Mouse (Mus musculus) MEL (cell line): Measurements from ENCODE around the gene Tlk1. TPM values are rescaled to one million over a fixed set of nuclear protein-coding genes. Genes with fewer than 3 reads are reported as not detected.
A peak's percentile ranks its signal among the peaks of the same experiment; 100 is the strongest.

ENCODE experiments used
- DNase-seq: peaks from one replicate; pipeline ENCODE4 v3.0.0; 2011; ENCODE audit warnings: low read depth, low spot score
- H3K27ac ChIP-seq: 2 replicates; pipeline ENCODE4 v1.5.1; 2012; ENCODE audit warnings: low read depth, mild to moderate bottlenecking, control low read depth, low read length, moderate library complexity; ENCODE audit not compliant: control insufficient read depth
- H3K27me3 ChIP-seq, 2 experiments: fragments of 150-350 bp in 1 of 2; sonication (generic) in 1 of 2; 2 replicates each; pipeline ENCODE4 v1.6.1; 2012; ENCODE audit warnings: low read length in 2 of 2, mild to moderate bottlenecking in 2 of 2, improper control_type of control experiment in 1 of 2, moderate library complexity in 1 of 2; ENCODE audit not compliant: insufficient read depth in 2 of 2, control insufficient read depth in 1 of 2
- H3K36me3 ChIP-seq, 2 experiments: 2 replicates each; pipeline ENCODE4 v1.6.1; 2012 to 2014; ENCODE audit warnings: low read length in 2 of 2, improper control_type of control experiment in 1 of 2, inconsistent platforms in 1 of 2, mild to moderate bottlenecking in 1 of 2; ENCODE audit not compliant: insufficient read depth in 2 of 2, control insufficient read depth in 1 of 2
- H3K4me1 ChIP-seq, 2 experiments: fragments of 150-350 bp in 1 of 2; sonication (generic) in 1 of 2; 2 replicates each; pipeline ENCODE4 v1.6.1; 2012; ENCODE audit warnings: low read length in 2 of 2, improper control_type of control experiment in 1 of 2, mild to moderate bottlenecking in 1 of 2; ENCODE audit not compliant: insufficient read depth in 2 of 2, control insufficient read depth in 1 of 2
- H3K4me3 ChIP-seq, 2 experiments: fragments of 150-350 bp in 1 of 2; sonication (generic) in 1 of 2; 2 replicates each; pipeline ENCODE4 v1.5.1; 2012; ENCODE audit warnings: low read depth in 2 of 2, low read length in 2 of 2, mild to moderate bottlenecking in 2 of 2, moderate library complexity in 2 of 2, control low read depth in 1 of 2, improper control_type of control experiment in 1 of 2; ENCODE audit not compliant: control insufficient read depth in 1 of 2, insufficient read depth in 1 of 2
- H3K79me2 ChIP-seq: 2 replicates; pipeline ENCODE4 v1.6.1; 2012; ENCODE audit warnings: mild to moderate bottlenecking, low read length, moderate library complexity; ENCODE audit not compliant: control insufficient read depth, poor library complexity, insufficient read depth
- H3K9ac ChIP-seq: 2 replicates; pipeline ENCODE4 v1.6.1; 2012; ENCODE audit warnings: low read depth, mild to moderate bottlenecking, control low read depth, low read length, moderate library complexity; ENCODE audit not compliant: control insufficient read depth, poor library complexity, severe bottlenecking
- H3K9me3 ChIP-seq: fragments of 150-350 bp; sonication (generic); replicated peaks from 2 replicates; pipeline ENCODE4 v1.6.1; 2012; ENCODE audit warnings: mild to moderate bottlenecking, low read length, improper control_type of control experiment, moderate library complexity; ENCODE audit not compliant: insufficient read depth
- CHD2 ChIP-seq: IDR thresholded peaks from 2 replicates; pipeline ENCODE4 v1.6.1; 2011; ENCODE audit warnings: low read length, improper control_type of control experiment
- ELF1 ChIP-seq: IDR thresholded peaks from 2 replicates; pipeline ENCODE4 v1.6.1; 2014; ENCODE audit warnings: low read depth, mild to moderate bottlenecking, inconsistent platforms, low read length, improper control_type of control experiment, moderate library complexity
- ETS1 ChIP-seq: IDR thresholded peaks from 2 replicates; pipeline ENCODE4 v1.6.1; 2012; ENCODE audit warnings: low read depth, mild to moderate bottlenecking, inconsistent platforms, low read length, improper control_type of control experiment, moderate library complexity
- GABPA ChIP-seq: IDR thresholded peaks from 2 replicates; pipeline ENCODE4 v1.6.1; 2012; ENCODE audit warnings: low read depth, mild to moderate bottlenecking, inconsistent platforms, low read length, improper control_type of control experiment, moderate library complexity
- GATA1 ChIP-seq: IDR thresholded peaks from 2 replicates; pipeline ENCODE4 v1.6.1; 2011; ENCODE audit warnings: low read depth, low read length, improper control_type of control experiment
- KAT2A ChIP-seq: conservative IDR thresholded peaks from 2 replicates; pipeline ENCODE4 v1.6.1; 2012; ENCODE audit warnings: low read depth, low read length, improper control_type of control experiment, inconsistent platforms
- MAFK ChIP-seq: IDR thresholded peaks from 2 replicates; pipeline ENCODE4 v1.6.1; 2011; ENCODE audit warnings: low read depth, mild to moderate bottlenecking, low read length, improper control_type of control experiment, borderline replicate concordance
- MAX ChIP-seq: IDR thresholded peaks from 2 replicates; pipeline ENCODE4 v1.6.1; 2011; ENCODE audit warnings: low read length, improper control_type of control experiment
- MEF2A ChIP-seq: IDR thresholded peaks from 2 replicates; pipeline ENCODE4 v1.6.1; 2014; ENCODE audit warnings: low read depth, mild to moderate bottlenecking, inconsistent platforms, low read length, improper control_type of control experiment; ENCODE audit not compliant: poor library complexity, insufficient replicate concordance, severe bottlenecking; ENCODE audit errors: extremely low read depth
- MXI1 ChIP-seq: IDR thresholded peaks from 2 replicates; pipeline ENCODE4 v1.6.1; 2011; ENCODE audit warnings: mild to moderate bottlenecking, low read depth, low read length, improper control_type of control experiment
- MYC ChIP-seq: IDR thresholded peaks from 2 replicates; pipeline ENCODE4 v1.6.1; 2011; ENCODE audit warnings: low read depth, mild to moderate bottlenecking, low read length, improper control_type of control experiment, moderate library complexity
- NELFE ChIP-seq: IDR thresholded peaks from 2 replicates; pipeline ENCODE4 v1.6.1; 2011; ENCODE audit warnings: low read depth, low read length, improper control_type of control experiment
- POLR2AphosphoS5 ChIP-seq: IDR thresholded peaks from 2 replicates; pipeline ENCODE4 v1.6.1; 2012; ENCODE audit warnings: low read depth, borderline replicate concordance, mild to moderate bottlenecking, inconsistent platforms, low read length, moderate library complexity, mixed read lengths
- SIN3A ChIP-seq: IDR thresholded peaks from 2 replicates; pipeline ENCODE4 v1.6.1; 2012; ENCODE audit warnings: low read length, improper control_type of control experiment, inconsistent platforms
- SMC3 ChIP-seq: IDR thresholded peaks from 2 replicates; pipeline ENCODE4 v1.6.1; 2011; ENCODE audit warnings: low read depth, low read length, improper control_type of control experiment
- TBP ChIP-seq: IDR thresholded peaks from 2 replicates; pipeline ENCODE4 v1.8.0; 2011; ENCODE audit warnings: low read depth, low read length, improper control_type of control experiment
- polyA plus RNA-seq, 2 experiments: library from polyadenylated mRNA; stranded (reverse) in 1 of 2; unstranded in 1 of 2; fragments of >175 nt in 1 of 2; fragments of >200 nt in 1 of 2; gene quantifications; 2 replicates each; pipeline versions ENCODE4 v1.2.1 to v1.2.4; 2012; ENCODE audit warnings: low replicate concordance in 2 of 2, low read depth in 1 of 2; ENCODE audit not compliant: insufficient read length in 2 of 2, insufficient read depth in 1 of 2, missing spikeins in 1 of 2
- total RNA-seq: library from RNA; depleted of rRNA; stranded (reverse); fragments of 300-350 nt; gene quantifications from 2 replicates; pipeline ENCODE4 v1.2.3, GENCODE M21; 2012

Tlk1 gene
- total and polyA plus RNA-seq, 3 experiments: 20.5 to 57.0 (median 56.6) TPM

DNA sequence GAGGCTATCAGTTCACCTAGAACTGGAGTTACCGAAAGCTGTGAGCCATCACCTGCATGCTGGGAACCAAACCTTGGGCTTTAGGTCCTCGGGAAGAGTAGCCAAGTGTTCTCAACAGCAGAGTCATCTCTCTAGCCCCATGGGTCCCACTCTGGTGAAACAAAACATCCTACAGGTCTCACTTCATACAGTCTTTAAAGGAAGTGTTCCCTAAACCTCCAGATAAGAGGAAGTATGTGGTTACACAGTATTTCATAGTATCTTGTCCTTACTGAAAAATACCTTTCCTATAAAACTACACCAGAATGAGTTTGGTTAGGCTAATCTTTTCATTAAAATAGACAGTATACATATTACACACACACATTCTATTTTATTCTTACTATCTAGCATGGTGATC, 82.9 kb downstream of the Tlk1 start:
- peaks cover 3 to 6% of the 10 kb centered on the region in 2 experiments; a peak in 3 of 4 replicates for H3K4me1 ChIP-seq
- no peak overlapping the region for H3K27ac ChIP-seq
- no peaks in the 10 kb centered on the region for H3K9me3 ChIP-seq
- no peaks in the 10 kb centered on the region; the same call in 1 of the 2 replicates for H3K79me2 ChIP-seq
- TF ChIP-seq MYC: no peak
- H3K4me3 ChIP-seq: no peak overlapping the region
- H3K36me3 ChIP-seq: peaks cover 5 to 69% of the 10 kb centered on the region in 2 experiments; a peak in 3 of 4 replicates
- peak; percentile 44 for DNase-seq
- no peaks in the 10 kb centered on the region for H3K27me3 ChIP-seq
- H3K9ac ChIP-seq: no peak overlapping the region

DNA sequence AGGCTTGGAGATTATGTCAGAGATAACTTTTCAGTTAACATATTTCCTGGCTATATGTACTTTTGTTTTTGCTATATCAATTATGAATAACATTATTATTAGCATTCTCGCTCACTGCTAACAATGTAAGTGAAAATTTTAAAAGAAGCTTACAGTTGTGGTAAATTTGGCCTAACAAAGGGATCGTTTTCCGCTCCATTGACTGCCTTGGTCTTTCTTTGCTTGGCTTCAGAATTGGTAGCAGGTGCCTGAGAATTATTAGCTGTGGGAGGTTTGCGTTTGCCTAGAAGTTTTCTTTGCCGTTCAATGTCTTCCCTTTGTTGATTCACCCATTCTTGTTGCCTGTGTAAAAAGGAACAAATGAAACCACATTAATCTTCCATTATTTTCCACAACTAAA, 83.6 kb downstream of the Tlk1 start:
- TF ChIP-seq MXI1 (no peak), MAX (no peak), SMC3 (no peak), NELFE (no peak), GABPA (no peak)
- H3K4me3 ChIP-seq: no peak overlapping the region
- H3K79me2 ChIP-seq: no peaks in the 10 kb centered on the region; the same call in 1 of the 2 replicates
- H3K27ac ChIP-seq: no peak overlapping the region
- DNase-seq: no peak
- H3K27me3 ChIP-seq: no peaks in the 10 kb centered on the region
- peaks cover 5 to 62% of the 10 kb centered on the region in 2 experiments; a peak in 3 of 4 replicates for H3K36me3 ChIP-seq
- H3K4me1 ChIP-seq: peaks cover 3 to 6% of the 10 kb centered on the region in 2 experiments; a peak in 3 of 4 replicates
- H3K9ac ChIP-seq: no peak overlapping the region
- H3K9me3 ChIP-seq: no peaks in the 10 kb centered on the region

DNA sequence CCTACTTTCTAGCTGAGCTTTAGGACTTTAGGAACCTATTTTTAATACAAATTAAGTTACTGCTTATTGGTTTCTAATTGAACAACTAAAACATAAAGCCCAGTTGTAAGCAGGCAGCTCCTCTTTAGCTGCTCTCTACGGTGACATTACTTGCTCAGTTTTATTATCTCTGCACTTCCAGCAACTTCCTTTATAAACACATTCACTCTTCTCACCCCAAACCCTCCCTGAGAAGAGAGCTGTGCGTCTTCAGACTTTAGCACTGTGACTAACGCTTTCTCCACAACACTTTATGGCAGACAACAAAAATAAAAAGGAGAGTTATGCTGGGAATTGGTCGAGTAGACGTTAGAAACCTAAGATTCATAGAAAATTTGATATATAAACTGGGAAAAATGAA, 89.5 kb downstream of the Tlk1 start:
- Histone ChIP-seq H3K79me2 (no peaks in the 10 kb centered on the region), H3K4me1 (peaks cover 0 to 5% of the 10 kb centered on the region in 2 experiments; a peak in 2 of 4 replicates), H3K4me3 (no peak overlapping the region), H3K36me3 (peaks cover 2 to 45% of the 10 kb centered on the region in 2 experiments; a peak in 3 of 4 replicates), H3K27me3 (no peaks in the 10 kb centered on the region), H3K9ac (no peak overlapping the region), H3K9me3 (no peaks in the 10 kb centered on the region), H3K27ac (no peak overlapping the region)
- DNase-seq: peak; percentile 44
- TF ChIP-seq POLR2AphosphoS5: no peak
- TF ChIP-seq MAX: no peak
- TF ChIP-seq CHD2: no peak
- no peak for TF ChIP-seq GABPA
- no peak for TF ChIP-seq ETS1
- no peak for TF ChIP-seq SIN3A
- TF ChIP-seq MAFK: no peak
- no peak for TF ChIP-seq MEF2A
- no peak for TF ChIP-seq KAT2A
- TF ChIP-seq GATA1: no peak
- no peak for TF ChIP-seq ELF1
- TF ChIP-seq TBP: no peak
